Mouse (Mus musculus) forebrain, embryonic 14.5 days (tissue): ENCODE measurements around the gene Flywch2. TPM values are rescaled to one million over a fixed set of nuclear protein-coding genes. Genes with fewer than 3 reads are reported as not detected.

Source experiments
- ATAC-seq: fragments of 200-750 bp; cut with Nextera tagmentation; 2 replicates; pipeline ENCODE4 v1.8.0; 2017; ENCODE audit warnings: mild to moderate bottlenecking, moderate library complexity
- DNase-seq: peaks from one replicate; pipeline ENCODE4 v3.0.0-alpha.2; 2015; ENCODE audit warnings: low spot score
- H3K27ac ChIP-seq: fragments of 300-500 bp; sonication (generic); 2 replicates; pipeline ENCODE4 v1.5.1; 2014; ENCODE audit warnings: low read depth, mild to moderate bottlenecking, control low read depth, low read length, moderate library complexity
- H3K27me3 ChIP-seq: fragments of 300-500 bp; sonication (generic); replicated peaks from 2 replicates; pipeline ENCODE4 v1.6.1; 2014; ENCODE audit warnings: low read length, control low read depth, mixed read lengths; ENCODE audit not compliant: control insufficient read depth, insufficient read depth
- H3K36me3 ChIP-seq: fragments of 300-500 bp; sonication (generic); 2 replicates; pipeline ENCODE4 v1.6.1; 2014; ENCODE audit warnings: low read length, control low read depth; ENCODE audit not compliant: control insufficient read depth, insufficient read depth
- H3K4me1 ChIP-seq: fragments of 300-500 bp; sonication (generic); 2 replicates; pipeline ENCODE4 v1.6.1; 2014; ENCODE audit warnings: antibody characterized with exemption, low read length, control low read depth; ENCODE audit not compliant: control insufficient read depth, insufficient read depth
- H3K4me2 ChIP-seq: fragments of 300-500 bp; sonication (generic); 2 replicates; pipeline ENCODE4 v1.6.1; 2014; ENCODE audit warnings: mild to moderate bottlenecking, control low read depth, low read length
- H3K4me3 ChIP-seq: fragments of 300-500 bp; sonication (generic); 2 replicates; pipeline ENCODE4 v1.5.1; 2014; ENCODE audit warnings: low read depth, low read length, control low read depth
- H3K9ac ChIP-seq: fragments of 300-500 bp; sonication (generic); 2 replicates; pipeline ENCODE4 v1.6.1; 2014; ENCODE audit warnings: mild to moderate bottlenecking, low read length, control low read depth, moderate library complexity
- H3K9me3 ChIP-seq: fragments of 300-500 bp; sonication (generic); replicated peaks from 2 replicates; pipeline ENCODE4 v1.6.1; 2016; ENCODE audit warnings: low read length, control low read depth, mixed read lengths; ENCODE audit not compliant: control insufficient read depth
- WGBS: fragments of 180-500 bp; shearing (Covaris S2); extraction: QIAGEN DNeasy Blood & Tissue Kit; methylation state at CpG from one replicate; pipeline ENCODE4 v1.1.7; 2014; 5-methylcytosine and 5-hydroxymethylcytosine counted together
- polyA plus RNA-seq: library from polyadenylated mRNA; unstranded; fragments of >200 nt; fragmentation: Nextera tagmentation; extraction: Ambion mirVana; gene quantifications from 2 replicates; pipeline ENCODE4 v1.2.1, GENCODE M21; 2014

Gene Flywch2
- polyA plus RNA-seq, 1 experiment from 2014 or later = 44.2 TPM

GRCm38 (mm10) chr17:23742941-23743340, 42.9 kb downstream of the Flywch2 start:
- DNase-seq = no peak
- H3K27ac ChIP-seq = no peak overlapping the region
- H3K4me2 ChIP-seq = no peak overlapping the region
- H3K27me3 ChIP-seq = peaks cover 64% of the 10 kb centered on the region
- 64% methylated on average over 12 of the region's 12 CpGs for WGBS
- H3K9ac ChIP-seq = no peak overlapping the region
- H3K9me3 ChIP-seq = no peaks in the 10 kb centered on the region
- 0 out of 2 replicates have a peak, but pooled peaks cover 2% of the 10 kb centered on the region for H3K36me3 ChIP-seq
- H3K4me1 ChIP-seq = peaks cover 23% of the 10 kb centered on the region; the same call in 1 of the 2 replicates
- no peak for ATAC-seq
- H3K4me3 ChIP-seq = peak overlapping the region; percentile 10; the same call in 1 of the 2 replicates

GRCm38 (mm10) chr17:23742210-23742793, 43.6 kb downstream of the Flywch2 start:
- WGBS = 7% methylated on average over 44 of the region's 44 CpGs
- DNase-seq (peak; percentile 31), ATAC-seq (no peak)
- no peak overlapping the region for H3K27ac ChIP-seq
- peaks cover 59% of the 10 kb centered on the region for H3K27me3 ChIP-seq
- H3K4me3 ChIP-seq = peak overlapping the region; percentile 10
- H3K9me3 ChIP-seq = no peaks in the 10 kb centered on the region
- H3K9ac ChIP-seq = no peak overlapping the region
- H3K36me3 ChIP-seq = peaks cover 8% of the 10 kb centered on the region; the same call in 1 of the 2 replicates
- H3K4me1 ChIP-seq = peaks cover 23% of the 10 kb centered on the region; the same call in 1 of the 2 replicates
- peak overlapping the region; percentile 43 for H3K4me2 ChIP-seq

DNA sequence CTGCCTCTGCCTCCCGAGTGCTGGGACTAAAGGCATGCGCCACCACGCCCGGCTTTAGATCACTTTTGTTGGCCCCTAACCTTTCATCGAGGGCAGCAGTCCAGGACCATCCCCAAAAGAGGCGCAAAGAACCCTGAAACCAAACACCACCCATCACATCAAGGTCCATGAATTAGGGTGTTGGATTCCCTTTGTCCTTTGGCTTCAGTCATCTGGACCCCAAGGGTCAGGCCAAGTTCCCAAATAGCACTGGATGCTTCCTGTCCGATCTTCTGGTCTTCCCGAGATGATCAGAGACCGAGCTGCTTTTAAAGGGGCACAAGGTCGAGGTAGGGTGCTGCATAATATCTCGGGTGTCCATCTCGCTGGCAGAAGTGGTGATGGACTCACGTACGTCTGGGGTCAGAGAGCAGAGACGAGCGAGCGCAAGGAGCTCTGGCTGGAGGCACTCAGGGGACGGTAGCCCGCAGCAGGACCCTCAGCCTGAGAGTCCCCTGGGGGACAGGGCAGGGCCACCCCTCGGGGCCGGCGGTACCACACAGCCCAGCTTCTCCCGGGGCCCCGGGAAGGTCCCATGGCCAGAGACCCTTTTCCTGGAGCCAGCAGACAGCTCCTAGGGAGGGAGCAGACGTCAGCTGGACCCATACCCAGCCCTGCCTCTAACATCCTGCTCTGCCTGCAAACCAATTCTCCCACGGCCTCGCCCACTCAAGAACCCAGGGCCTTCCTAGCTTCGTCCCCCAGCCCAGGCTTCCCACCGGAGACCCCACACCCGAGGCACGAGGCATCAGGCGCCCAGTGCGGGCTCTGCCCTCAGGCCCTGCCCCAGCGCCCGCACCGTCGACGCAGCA, 44.3 kb downstream of the Flywch2 start:
- DNase-seq = no peak
- ATAC-seq = no peak
- H3K9ac ChIP-seq = no peak overlapping the region
- H3K4me1 ChIP-seq = peaks cover 23% of the 10 kb centered on the region; the same call in 1 of the 2 replicates
- 56% methylated on average over 37 of the region's 38 CpGs for WGBS
- no peaks in the 10 kb centered on the region for H3K9me3 ChIP-seq
- H3K27ac ChIP-seq = no peak overlapping the region
- no peak overlapping the region for H3K4me2 ChIP-seq
- H3K36me3 ChIP-seq = peaks cover 14% of the 10 kb centered on the region
- peaks cover 55% of the 10 kb centered on the region for H3K27me3 ChIP-seq
- H3K4me3 ChIP-seq = no peak overlapping the region

GRCm38 (mm10) chr17:23740598-23741021, 45.3 kb downstream of the Flywch2 start, which contains the start of gene Paqr4:
Gene Paqr4 (minus strand): TSS chr17:23740867.
- DNase-seq (no peak), ATAC-seq (peak; percentile 23; the same call in 1 of the 2 replicates)
- peak within 1 kb of the TSS; percentile 63 for H3K27ac ChIP-seq
- peak within 1 kb of the TSS; percentile 98 for H3K4me2 ChIP-seq
- peak within 1 kb of the TSS; percentile 50 for H3K4me3 ChIP-seq
- H3K36me3 ChIP-seq = peaks cover 23% of the 10 kb centered on the region
- H3K9ac ChIP-seq = peak within 1 kb of the TSS; percentile 85
- H3K9me3 ChIP-seq = no peaks in the 10 kb centered on the region
- H3K27me3 ChIP-seq = peaks cover 47% of the 10 kb centered on the region
- H3K4me1 ChIP-seq = peaks cover 19% of the 10 kb centered on the region; the same call in 1 of the 2 replicates
- 7% methylated on average over 13 of the region's 13 CpGs for WGBS

- no peaks in the 10 kb centered on the region for H3K9me3 ChIP-seq
- peak; percentile 93 for DNase-seq
- H3K36me3 ChIP-seq = peaks cover 27% of the 10 kb centered on the region
- H3K27ac ChIP-seq = peak overlapping the region; percentile 63
- peaks cover 17% of the 10 kb centered on the region; the same call in 1 of the 2 replicates for H3K4me1 ChIP-seq
- H3K27me3 ChIP-seq = peaks cover 44% of the 10 kb centered on the region
- ATAC-seq = peak; percentile 91
- peak overlapping the region; percentile 98 for H3K4me2 ChIP-seq
- H3K9ac ChIP-seq = peak overlapping the region; percentile 85
- WGBS = under 1% methylated on average over 45 of the region's 46 CpGs
- H3K4me3 ChIP-seq = peak overlapping the region; percentile 50
Measured at GRCm38 (mm10) chr17:23740136-23740584, 45.7 kb downstream of the Flywch2 start.

GRCm38 (mm10) chr17:23739202-23740135, 46.4 kb downstream of the Flywch2 start:
- peak overlapping the region; percentile 85 for H3K9ac ChIP-seq
- peak; percentile 42 for ATAC-seq
- peaks cover 37% of the 10 kb centered on the region for H3K27me3 ChIP-seq
- H3K4me2 ChIP-seq = peak overlapping the region; percentile 98
- H3K4me3 ChIP-seq = peak overlapping the region; percentile 50
- H3K9me3 ChIP-seq = no peaks in the 10 kb centered on the region
- peak; percentile 44 for DNase-seq
- H3K36me3 ChIP-seq = peaks cover 28% of the 10 kb centered on the region
- peaks cover 17% of the 10 kb centered on the region; the same call in 1 of the 2 replicates for H3K4me1 ChIP-seq
- peak overlapping the region; percentile 63 for H3K27ac ChIP-seq
- under 1% methylated on average over 48 of the region's 48 CpGs for WGBS

DNA sequence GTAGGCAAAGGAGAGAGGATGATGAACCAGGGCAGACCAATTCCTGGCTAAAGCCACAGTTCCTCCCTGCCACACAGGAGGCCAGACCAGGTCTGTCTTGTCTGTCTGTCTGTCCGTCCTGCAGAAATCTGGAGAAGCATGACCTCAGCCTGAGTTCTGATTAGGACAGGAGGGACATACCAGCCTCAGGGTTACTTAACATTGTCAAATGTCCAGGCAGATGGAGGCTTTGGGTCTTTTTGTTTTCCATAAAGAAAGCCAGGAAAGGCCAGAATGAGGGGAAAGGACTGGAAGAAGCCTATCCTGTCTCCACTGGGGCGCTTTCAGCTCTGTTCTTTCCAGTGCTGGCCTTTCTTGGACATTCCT, 47.1 kb downstream of the Flywch2 start:
- no peak for ATAC-seq
- Histone ChIP-seq H3K9ac (peak overlapping the region; percentile 85), H3K4me2 (peak overlapping the region; percentile 98), H3K9me3 (no peaks in the 10 kb centered on the region), H3K27ac (no peak overlapping the region), H3K36me3 (peaks cover 28% of the 10 kb centered on the region), H3K27me3 (peaks cover 31% of the 10 kb centered on the region), H3K4me1 (peaks cover 17% of the 10 kb centered on the region; the same call in 1 of the 2 replicates), H3K4me3 (peak overlapping the region; percentile 50)
- DNase-seq = no peak
- WGBS = 30% methylated on average over 2 of the region's 2 CpGs
